Mouse (Mus musculus) spleen, adult 2 months (tissue): Measurements from ENCODE around the gene Cars2. TPM values are rescaled to one million over a fixed set of nuclear protein-coding genes. Genes with fewer than 3 reads are reported as not detected.

Source experiments
- DNase-seq, 2 experiments: peaks; one replicate each; pipeline versions ENCODE4 v3.0.0 to v3.0.0-alpha.2; 2012 to 2021; ENCODE audit warnings: low spot score in 2 of 2, low read depth in 1 of 2
- H3K27ac ChIP-seq: fragments of 200-500 bp; 2 replicates; pipeline ENCODE4 v1.5.1; 2012; ENCODE audit warnings: low read length, inconsistent platforms; ENCODE audit not compliant: insufficient read depth
- H3K27me3 ChIP-seq: fragments of 200-500 bp; 2 replicates; pipeline ENCODE4 v1.6.1; 2012; ENCODE audit warnings: mild to moderate bottlenecking, moderate library complexity, low read length, inconsistent platforms; ENCODE audit not compliant: control insufficient read depth, insufficient read depth
- H3K36me3 ChIP-seq: fragments of 200-500 bp; 2 replicates; pipeline ENCODE4 v1.6.1; 2012; ENCODE audit warnings: mild to moderate bottlenecking, low read length, inconsistent platforms; ENCODE audit not compliant: control insufficient read depth, insufficient read depth
- H3K4me1 ChIP-seq: fragments of 200-500 bp; 2 replicates; pipeline ENCODE4 v1.6.1; 2011; ENCODE audit warnings: inconsistent platforms; ENCODE audit not compliant: control insufficient read depth, insufficient read depth, insufficient read length
- H3K4me3 ChIP-seq: fragments of 200-500 bp; 2 replicates; pipeline ENCODE4 v1.5.1; 2011; ENCODE audit warnings: mild to moderate bottlenecking, inconsistent platforms; ENCODE audit not compliant: insufficient read depth, insufficient read length; ENCODE audit errors: extremely low read depth
- CTCF ChIP-seq: fragments of 200-500 bp; IDR thresholded peaks from 2 replicates; pipeline ENCODE4 v1.5.1; 2011; ENCODE audit warnings: mild to moderate bottlenecking, inconsistent platforms; ENCODE audit not compliant: insufficient read depth, insufficient read length, insufficient replicate concordance; ENCODE audit errors: extremely low read depth
- POLR2A ChIP-seq: fragments of 200-500 bp; IDR thresholded peaks from 2 replicates; pipeline ENCODE4 v1.6.1; 2011; ENCODE audit warnings: low read depth, low read length, inconsistent platforms
- WGBS: fragments of 180-500 bp; shearing (Covaris S2); methylation state at CpG from one replicate; pipeline ENCODE4 v1.1.7; 2018; 5-methylcytosine and 5-hydroxymethylcytosine counted together
- polyA plus RNA-seq: library from polyadenylated mRNA; depleted of rRNA; stranded (reverse); fragments of >200 nt; gene quantifications from 2 replicates; pipeline ENCODE4 v1.2.3, GENCODE M21; 2012

The Cars2 gene
- polyA plus RNA-seq, 1 experiment = 29.8 TPM

DNA sequence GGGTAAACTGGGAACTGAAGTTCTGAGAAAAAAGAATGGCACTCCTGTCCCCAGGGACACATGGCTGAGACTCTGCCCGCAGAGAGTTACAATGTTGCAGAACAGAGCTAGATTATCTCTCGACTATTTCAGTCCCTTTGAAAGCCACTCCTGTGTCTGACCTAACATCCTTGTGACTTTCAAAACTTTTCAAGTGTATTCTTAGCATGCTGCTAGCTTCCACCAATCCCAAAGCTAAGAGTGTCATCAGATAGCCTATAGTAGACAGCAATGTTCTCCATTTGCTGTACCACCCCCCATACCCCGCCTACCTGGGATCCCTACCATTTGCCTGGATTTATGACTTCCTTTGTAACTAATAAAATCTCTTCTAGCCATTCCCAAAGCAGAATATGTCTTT, 68.0 kb downstream of the Cars2 start:
- Histone ChIP-seq H3K4me3 (no peak overlapping the region), H3K4me1 (no peaks in the 10 kb centered on the region), H3K27me3 (no peaks in the 10 kb centered on the region; the same call in 1 of the 2 replicates), H3K27ac (no peak overlapping the region), H3K36me3 (no peaks in the 10 kb centered on the region)
- no peak for DNase-seq
- no peak for TF ChIP-seq POLR2A
- TF ChIP-seq CTCF = no peak
- 59% methylated on average over 3 of the region's 3 CpGs for WGBS

- no peaks in the 10 kb centered on the region; the same call in 1 of the 2 replicates for H3K27me3 ChIP-seq
- TF ChIP-seq CTCF = no peak
- DNase-seq = no peak
- peaks cover 2% of the 10 kb centered on the region; the same call in 1 of the 2 replicates for H3K4me1 ChIP-seq
- H3K36me3 ChIP-seq = no peaks in the 10 kb centered on the region
- H3K4me3 ChIP-seq = no peak overlapping the region
- WGBS = 68% methylated on average over 3 of the region's 3 CpGs
- no peak overlapping the region for H3K27ac ChIP-seq
These were observed 68.7 kb downstream of the Cars2 start for GRCm38 (mm10) chr8:11481876-11482275.

DNA sequence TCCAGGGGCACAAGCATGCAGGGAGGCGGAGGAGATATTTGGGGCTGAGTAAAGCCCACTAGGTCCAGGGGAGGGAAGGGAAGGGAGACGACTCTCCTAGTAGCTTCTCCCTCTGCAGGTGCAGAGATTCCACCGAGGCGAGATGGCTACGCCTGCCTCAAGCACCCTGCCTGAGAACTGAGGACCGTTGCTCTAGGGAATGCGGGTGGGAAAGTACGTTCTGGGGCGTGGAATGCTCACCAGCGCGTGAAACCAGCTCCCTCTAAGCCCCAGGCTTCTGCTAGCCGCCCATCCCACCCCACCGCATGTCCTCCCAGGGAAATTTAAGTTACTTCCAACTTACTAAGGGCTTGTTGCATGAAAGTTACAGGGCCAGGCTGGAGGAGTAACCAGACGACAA, 71.0 kb downstream of the Cars2 start:
- TF ChIP-seq CTCF = no peak
- no peak for TF ChIP-seq POLR2A
- H3K4me3 ChIP-seq = no peak overlapping the region
- H3K27me3 ChIP-seq = peaks cover 2% of the 10 kb centered on the region
- no peak overlapping the region for H3K27ac ChIP-seq
- no peaks in the 10 kb centered on the region for H3K36me3 ChIP-seq
- H3K4me1 ChIP-seq = peaks cover 2% of the 10 kb centered on the region; the same call in 1 of the 2 replicates
- DNase-seq = no peak
- 38% methylated on average over 14 of the region's 14 CpGs for WGBS

DNA sequence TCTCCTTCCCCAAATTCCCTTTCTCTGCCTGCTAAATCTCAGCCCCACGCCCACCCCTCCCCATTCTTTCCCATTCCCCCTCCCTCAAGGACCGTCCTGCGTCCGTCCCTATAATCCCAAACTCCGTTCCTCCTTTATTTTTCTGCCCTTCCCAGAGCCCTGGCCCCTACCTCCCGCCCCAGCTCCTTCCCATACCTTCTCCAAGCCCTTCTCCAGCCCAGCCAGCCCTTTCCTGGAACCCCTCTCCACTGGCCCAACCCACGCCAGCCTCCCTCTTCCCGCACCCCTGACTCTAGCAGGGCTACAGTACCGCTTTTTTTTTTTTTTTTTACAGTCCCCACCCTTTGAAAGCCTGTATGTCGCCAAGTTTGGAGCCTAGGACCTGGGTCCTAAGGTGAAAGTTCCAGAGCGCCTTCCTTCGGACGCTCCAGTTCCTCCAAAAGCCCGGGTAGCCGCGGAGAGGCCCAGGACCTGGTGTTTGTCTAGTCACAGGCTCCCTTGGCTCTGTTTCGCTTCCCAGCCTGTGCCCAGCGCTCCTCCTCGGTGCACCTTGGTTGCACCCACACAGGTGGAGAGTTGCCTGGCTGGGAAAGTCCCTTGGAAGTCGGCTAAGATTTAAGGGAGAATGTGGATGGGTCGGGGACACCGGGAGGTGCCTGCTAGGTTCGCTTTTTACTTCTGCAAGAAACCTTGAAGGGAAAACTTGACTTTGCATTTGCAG, 71.6 kb downstream of the Cars2 start:
- TF ChIP-seq CTCF (no peak), POLR2A (no peak)
- no peak for DNase-seq
- Histone ChIP-seq H3K27ac (no peak overlapping the region), H3K4me1 (peaks cover 2% of the 10 kb centered on the region; the same call in 1 of the 2 replicates), H3K4me3 (peak overlapping the region; percentile 68; the same call in 1 of the 2 replicates), H3K36me3 (no peaks in the 10 kb centered on the region), H3K27me3 (peaks cover 2% of the 10 kb centered on the region)
- WGBS = 18% methylated on average over 23 of the region's 23 CpGs

DNA sequence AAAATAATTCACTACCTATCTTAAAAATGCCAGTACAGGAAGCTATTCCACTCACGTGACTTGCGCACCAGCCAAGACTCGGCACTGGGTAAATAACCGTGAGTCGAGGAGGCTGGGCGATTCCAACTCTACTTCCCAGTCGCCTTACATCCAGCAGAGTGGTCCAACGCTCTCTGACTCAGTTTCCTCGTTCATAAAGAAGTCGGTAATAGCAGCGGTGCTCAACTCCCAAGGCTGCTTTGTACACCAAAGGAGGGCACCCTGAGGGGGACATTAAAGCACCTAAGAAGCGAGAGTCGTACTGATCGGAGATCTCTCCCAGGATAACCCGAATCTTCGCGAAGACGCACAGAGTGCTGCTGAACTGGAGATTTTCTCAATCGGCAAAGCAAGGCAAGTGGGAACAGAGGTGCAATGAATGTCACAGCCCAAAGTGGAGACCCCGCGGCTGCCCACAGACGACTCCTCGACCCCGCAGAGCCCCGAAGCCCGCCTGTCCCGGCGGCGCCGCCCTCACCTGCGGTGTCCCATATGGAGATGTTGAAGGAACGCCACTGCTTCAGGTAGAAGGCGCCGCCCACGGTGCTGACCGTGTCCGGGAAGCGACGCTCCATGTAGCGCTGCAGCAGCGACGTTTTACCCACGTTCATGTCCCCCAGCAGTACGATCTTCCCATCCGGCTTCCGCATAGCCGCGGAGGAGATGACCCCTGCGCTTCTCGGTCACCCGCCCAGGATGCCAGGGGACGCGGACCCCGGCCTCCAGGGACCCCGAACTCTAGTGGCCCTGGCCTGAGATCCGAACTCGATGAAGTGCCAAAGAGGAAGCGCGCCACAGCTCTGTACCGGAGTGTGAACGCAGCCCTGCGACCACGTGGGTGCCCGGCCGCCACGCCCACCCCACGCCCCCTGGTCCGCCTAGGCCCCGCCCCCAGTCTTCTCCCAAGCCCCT, 72.5 kb downstream of the Cars2 start, which contains the start of gene Rab20:
Gene Rab20 (minus strand): TSS at position 900 of the 951 bp plus-strand sequence.
- under 1% methylated on average over 69 of the region's 69 CpGs for WGBS
- Histone ChIP-seq H3K36me3 (no peaks in the 10 kb centered on the region), H3K27me3 (peaks cover 2% of the 10 kb centered on the region), H3K27ac (peak within 1 kb of the TSS; percentile 49), H3K4me3 (peak within 1 kb of the TSS; percentile 68), H3K4me1 (peaks cover 2% of the 10 kb centered on the region; the same call in 1 of the 2 replicates)
- TF ChIP-seq CTCF (no peak), POLR2A (no peak)
- DNase-seq = peak in 1 of 2 experiments; percentile 63

GRCm38 (mm10) chr8:11477178-11477553, 73.4 kb downstream of the Cars2 start:
- TF ChIP-seq POLR2A (no peak), CTCF (no peak)
- Histone ChIP-seq H3K4me3 (peak overlapping the region; percentile 68), H3K27me3 (peaks cover 2% of the 10 kb centered on the region), H3K36me3 (no peaks in the 10 kb centered on the region), H3K4me1 (peaks cover 2% of the 10 kb centered on the region; the same call in 1 of the 2 replicates), H3K27ac (peak overlapping the region; percentile 69)
- WGBS = 10% methylated on average over 9 of the region's 9 CpGs
- DNase-seq = no peak
